Mouse (Mus musculus) limb, embryonic 14.5 days (tissue): ENCODE results near the gene Abca8b. TPM values are rescaled to one million over a fixed set of nuclear protein-coding genes. Genes with fewer than 3 reads are reported as not detected.
"Not testable (repeated sequence)": the region's sequence is repeated elsewhere in the genome, so short reads cannot be mapped to it uniquely, and the experiment has no call there.

Experiments used
- ATAC-seq: fragments of 200-750 bp; cut with Nextera tagmentation; 2 replicates; pipeline ENCODE4 v1.8.0; 2017; ENCODE audit warnings: low read depth, moderate number of reproducible peaks, moderate TSS enrichment; ENCODE audit not compliant: low FRiP score
- DNase-seq: peaks from one replicate; pipeline ENCODE4 v3.0.0-alpha.2; 2015; ENCODE audit warnings: low spot score
- H3K27ac ChIP-seq: fragments of 300-500 bp; sonication (generic); replicated peaks from 2 replicates; pipeline ENCODE4 v1.5.1; 2014; ENCODE audit warnings: low read depth, mild to moderate bottlenecking, low read length, moderate library complexity, mixed read lengths
- H3K27me3 ChIP-seq: fragments of 300-500 bp; sonication (generic); 2 replicates; pipeline ENCODE4 v1.6.1; 2014; ENCODE audit warnings: low read length, mixed read lengths; ENCODE audit not compliant: control insufficient read depth, insufficient read depth
- H3K36me3 ChIP-seq: fragments of 300-500 bp; sonication (generic); 2 replicates; pipeline ENCODE4 v1.6.1; 2014; ENCODE audit warnings: mild to moderate bottlenecking, low read length, moderate library complexity, mixed read lengths; ENCODE audit not compliant: control insufficient read depth, insufficient read depth
- H3K4me1 ChIP-seq: fragments of 300-500 bp; sonication (generic); 2 replicates; pipeline ENCODE4 v1.6.1; 2014; ENCODE audit warnings: antibody characterized with exemption, low read length, mixed read lengths; ENCODE audit not compliant: control insufficient read depth, insufficient read depth
- H3K4me2 ChIP-seq: fragments of 300-500 bp; sonication (generic); replicated peaks from 2 replicates; pipeline ENCODE4 v1.6.1; 2014; ENCODE audit warnings: low read depth, mild to moderate bottlenecking, low read length, moderate library complexity; ENCODE audit not compliant: severe bottlenecking
- H3K4me3 ChIP-seq: fragments of 300-500 bp; sonication (generic); replicated peaks from 2 replicates; pipeline ENCODE4 v1.5.1; 2014; ENCODE audit warnings: low read length
- H3K9ac ChIP-seq: fragments of 300-500 bp; sonication (generic); 2 replicates; pipeline ENCODE4 v1.6.1; 2014; ENCODE audit warnings: mild to moderate bottlenecking, low read depth, low read length, moderate library complexity; ENCODE audit not compliant: severe bottlenecking
- H3K9me3 ChIP-seq: fragments of 300-500 bp; sonication (generic); 2 replicates; pipeline ENCODE4 v1.6.1; 2016; ENCODE audit warnings: low read length; ENCODE audit not compliant: control insufficient read depth
- POLR2A ChIP-seq: fragments of 200-500 bp; IDR thresholded peaks from 2 replicates; pipeline ENCODE4 v1.8.0; 2012; ENCODE audit warnings: inconsistent platforms, mild to moderate bottlenecking, moderate library complexity, borderline replicate concordance; ENCODE audit not compliant: insufficient read depth, insufficient read length; ENCODE audit errors: extremely low read depth
- WGBS: fragments of 180-500 bp; shearing (Covaris S2); extraction: QIAGEN DNeasy Blood & Tissue Kit; methylation state at CpG from one replicate; pipeline ENCODE4 v1.1.7; 2014; 5-methylcytosine and 5-hydroxymethylcytosine counted together
- polyA plus RNA-seq, 2 experiments: library from polyadenylated mRNA; depleted of rRNA in 1 of 2; stranded (reverse) in 1 of 2; unstranded in 1 of 2; fragments of >200 nt; fragmentation: Nextera tagmentation in 1 of 2; extraction: Ambion mirVana in 1 of 2; gene quantifications; 2 replicates each; pipeline versions ENCODE4 v1.2.1 to v1.2.3; 2012 to 2014

Abca8b gene
- polyA plus RNA-seq, 2 experiments, result 2.5 to 5.2 TPM

DNA sequence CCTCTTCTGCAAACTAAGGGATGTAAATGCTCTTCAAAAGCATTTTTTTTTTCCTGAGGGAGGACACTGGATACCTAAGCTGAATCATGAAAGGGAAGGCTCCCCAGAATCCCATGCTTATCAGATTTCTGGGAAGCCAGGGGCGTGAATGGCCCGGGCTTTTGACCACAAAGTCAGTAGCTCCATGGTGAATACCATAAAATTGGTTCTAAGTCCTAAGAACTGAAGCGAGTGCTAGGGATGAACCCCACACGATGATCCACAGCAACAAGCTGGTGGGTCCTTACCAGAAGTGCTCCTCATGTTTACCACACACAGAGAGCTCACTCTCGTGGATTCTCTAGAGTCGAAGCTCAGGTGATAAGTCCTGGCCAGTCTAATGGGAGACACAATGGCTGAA is 1.6 kb downstream of the Abca8b start:
- TF ChIP-seq POLR2A, result no peak
- no peaks in the 10 kb centered on the region for H3K36me3 ChIP-seq
- 49% methylated on average over 6 of the region's 6 CpGs for WGBS
- H3K9me3 ChIP-seq, result no peaks in the 10 kb centered on the region
- DNase-seq, result no peak
- H3K27me3 ChIP-seq, result no peaks in the 10 kb centered on the region
- no peak for ATAC-seq
- peaks cover 7% of the 10 kb centered on the region; the same call in 1 of the 2 replicates for H3K4me1 ChIP-seq
- H3K9ac ChIP-seq, result no peak overlapping the region
- no peak overlapping the region for H3K4me3 ChIP-seq
- peak overlapping the region; percentile 46 for H3K4me2 ChIP-seq
- H3K27ac ChIP-seq, result no peak overlapping the region

GRCm38 (mm10) chr11:109991270-109991669 is 4.4 kb downstream of the Abca8b start:
- ATAC-seq, result no peak
- 78% methylated on average over 3 of the region's 3 CpGs for WGBS
- no peak for DNase-seq

GRCm38 (mm10) chr11:109990256-109990655 is 5.4 kb downstream of the Abca8b start:
- Histone ChIP-seq H3K9ac (no peak overlapping the region), H3K4me3 (no peak overlapping the region), H3K9me3 (no peaks in the 10 kb centered on the region), H3K4me2 (no peak overlapping the region), H3K27me3 (no peaks in the 10 kb centered on the region), H3K27ac (no peak overlapping the region), H3K4me1 (peaks cover 15% of the 10 kb centered on the region), H3K36me3 (no peaks in the 10 kb centered on the region)
- WGBS, result 81% methylated on average over 2 of the region's 2 CpGs
- DNase-seq (no peak), ATAC-seq (no peak)
- no peak for TF ChIP-seq POLR2A

More at GRCm38 (mm10) chr11:109991270-109991669, 4.4 kb downstream of the Abca8b start:
- no peak overlapping the region for H3K4me3 ChIP-seq
- no peak for TF ChIP-seq POLR2A
- no peaks in the 10 kb centered on the region for H3K9me3 ChIP-seq
- no peaks in the 10 kb centered on the region for H3K36me3 ChIP-seq
- H3K9ac ChIP-seq, result no peak overlapping the region
- H3K27ac ChIP-seq, result no peak overlapping the region
- H3K4me2 ChIP-seq, result no peak overlapping the region
- peaks cover 15% of the 10 kb centered on the region for H3K4me1 ChIP-seq
- no peaks in the 10 kb centered on the region for H3K27me3 ChIP-seq

- Histone ChIP-seq H3K9me3 (no peaks in the 10 kb centered on the region), H3K4me1 (peaks cover 7% of the 10 kb centered on the region), H3K4me3 (no peak overlapping the region), H3K9ac (no peak overlapping the region), H3K4me2 (no peak overlapping the region), H3K27ac (no peak overlapping the region), H3K27me3 (no peaks in the 10 kb centered on the region), H3K36me3 (no peaks in the 10 kb centered on the region)
- DNase-seq (no peak), ATAC-seq (no peak)
- 47% methylated on average over 1 of the region's 1 CpGs for WGBS
- no peak for TF ChIP-seq POLR2A
These were observed 7.5 kb downstream of the Abca8b start for GRCm38 (mm10) chr11:109988164-109988563.

DNA sequence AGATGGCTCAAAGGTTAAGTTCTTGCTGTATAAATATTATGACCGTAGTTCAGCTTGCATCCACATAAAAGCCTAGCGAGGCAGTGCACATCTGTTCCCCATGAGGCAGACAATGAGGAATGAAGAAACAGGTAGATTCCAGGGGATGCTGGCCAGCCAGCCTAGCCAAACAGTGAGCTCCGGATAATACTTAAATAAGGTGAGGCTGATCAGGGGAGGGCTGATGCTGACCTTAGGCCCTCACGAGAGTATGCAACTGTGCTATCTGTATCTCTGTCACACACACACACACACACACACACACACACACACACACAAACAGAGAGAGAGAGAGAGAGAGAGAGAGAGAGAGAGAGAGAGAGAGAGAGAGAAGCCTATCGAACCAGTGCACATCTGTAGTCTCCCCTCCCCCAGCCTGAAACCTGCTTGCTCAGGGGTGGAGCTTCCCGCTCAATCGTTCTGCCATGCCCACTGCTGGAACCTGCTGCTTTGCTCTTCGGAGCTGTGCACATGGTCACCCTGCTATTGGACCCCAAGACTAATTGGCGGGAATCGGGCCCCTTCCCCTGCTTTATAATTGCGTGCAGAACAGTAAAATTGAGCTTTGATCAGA is 8.1 kb downstream of the Abca8b start:
- H3K9ac ChIP-seq, H3K27me3 ChIP-seq, H3K4me2 ChIP-seq, DNase-seq, H3K9me3 ChIP-seq, H3K27ac ChIP-seq, ATAC-seq, H3K4me1 ChIP-seq, H3K4me3 ChIP-seq, H3K36me3 ChIP-seq: not testable (repeated sequence)
- 23% methylated on average over 11 of the region's 11 CpGs for WGBS

GRCm38 (mm10) chr11:109981872-109982271 is 13.8 kb downstream of the Abca8b start:
- WGBS, result 85% methylated on average over 2 of the region's 2 CpGs
- ATAC-seq (no peak), DNase-seq (no peak)
- H3K27me3 ChIP-seq, result no peaks in the 10 kb centered on the region
- H3K9ac ChIP-seq, result no peak overlapping the region
- H3K27ac ChIP-seq, result no peak overlapping the region
- H3K36me3 ChIP-seq, result peaks cover 7% of the 10 kb centered on the region; the same call in 1 of the 2 replicates
- 0 out of 2 replicates have a peak, but pooled peaks cover under 1% of the 10 kb centered on the region for H3K4me1 ChIP-seq
- no peaks in the 10 kb centered on the region for H3K9me3 ChIP-seq
- no peak overlapping the region for H3K4me3 ChIP-seq
- TF ChIP-seq POLR2A, result no peak
- no peak overlapping the region for H3K4me2 ChIP-seq
